10 mouse cellular contexts compared by ENCODE assay signal in genomic region chr1:172219451-172220406, GRCm38 (mm10). TPM values are rescaled to one million over a fixed set of nuclear protein-coding genes. Genes with fewer than 3 reads are reported as not detected.
A peak's percentile ranks its signal among the peaks of the same experiment; 100 is the strongest.
DNase-seq lines count a peak whose midpoint lies in the region; ATAC-seq and TF ChIP-seq lines count a peak whose summit lies in the region.
"Had no signal": no experiment of that assay in that cellular context is flagged by ENCODE, and none has a peak within 500 bp of the region (broad histone marks: within the 10 kb centered on the region; RNA-seq: fewer than 3 reads in every experiment).

Gene Casq1 (minus strand): TSS chr1:172219868.

- peak within 1 kb of the TSS; percentile 33 for H3K4me2 ChIP-seq in heart, embryonic 15.5 days
- H3K4me2 ChIP-seq in midbrain, embryonic 13.5 days (replicated peaks) = no peak within 1 kb of the TSS

- H3K36me3 ChIP-seq in heart, embryonic 15.5 days = no peaks in the 10 kb centered on the region
- no peaks in the 10 kb centered on the region for H3K36me3 ChIP-seq in midbrain, embryonic 13.5 days
- H3K36me3 ChIP-seq: G1E had no signal

- 53% methylated on average over 19 of the region's 19 CpGs for whole genome bisulfite sequencing in heart, embryonic 15.5 days
- WGBS in midbrain, embryonic 13.5 days = 82% methylated on average over 19 of the region's 19 CpGs

- peak within 1 kb of the TSS; percentile 4; the same call in 1 of the 2 replicates for H3K4me3 ChIP-seq in layer of hippocampus, adult 2 months
- H3K4me3 ChIP-seq in embryonic fibroblast, embryonic 13.5 days (ENCODE audit: insufficient read depth, low read length) = no peak within 1 kb of the TSS
- peak within 1 kb of the TSS; percentile 6; the same call in 1 of the 2 replicates for H3K4me3 ChIP-seq in heart, embryonic 15.5 days
- H3K4me3 ChIP-seq in midbrain, embryonic 13.5 days (replicated peaks) = no peak within 1 kb of the TSS

- peak within 1 kb of the TSS; percentile 10; the same call in 1 of the 2 replicates for H3K9ac ChIP-seq in heart, embryonic 15.5 days
- H3K9ac ChIP-seq in midbrain, embryonic 13.5 days (replicated peaks) = no peak within 1 kb of the TSS
- H3K9ac ChIP-seq: liver, embryonic 14.5 days had no signal

- no peaks in the 10 kb centered on the region for H3K9me3 ChIP-seq in heart, embryonic 15.5 days (replicated peaks)
- H3K9me3 ChIP-seq in midbrain, embryonic 13.5 days = no peaks in the 10 kb centered on the region
- H3K9me3 ChIP-seq: G1E had no signal

- no peaks in the 10 kb centered on the region for H3K27me3 ChIP-seq in heart, embryonic 15.5 days
- no peaks in the 10 kb centered on the region for H3K27me3 ChIP-seq in midbrain, embryonic 13.5 days

- TF ChIP-seq CTCF in layer of hippocampus, adult 2 months (conservative IDR thresholded peaks at IDR 0.05) = no peak
- no peak for TF ChIP-seq CTCF in embryonic fibroblast, embryonic 13.5 days (IDR thresholded peaks at IDR 0.05; ENCODE audit: borderline replicate concordance, insufficient read depth, low read length)

- H3K27ac ChIP-seq in layer of hippocampus, adult 2 months = peak within 1 kb of the TSS; percentile 70
- H3K27ac ChIP-seq in embryonic fibroblast, embryonic 13.5 days (ENCODE audit: insufficient read depth, low read length) = 0 out of 2 replicates have a peak within 1 kb of the TSS, but pooled peaks have one; percentile 28
- peak within 1 kb of the TSS; percentile 91 for H3K27ac ChIP-seq in heart, embryonic 15.5 days
- H3K27ac ChIP-seq in midbrain, embryonic 13.5 days = peak within 1 kb of the TSS; percentile 53
- H3K27ac ChIP-seq: liver, embryonic 14.5 days had no signal

- no peak for DNase-seq in layer of hippocampus, adult 2 months (ENCODE audit: low spot score in 2 of 2)
- no peak for DNase-seq in layer of hippocampus, adult 9-10 months (ENCODE audit: low spot score)
- DNase-seq in left cerebral cortex, adult 11 months (ENCODE audit: low spot score) = no peak
- no peak for DNase-seq in spleen, postnatal 10 days (ENCODE audit: low spot score in 2 of 2)

- H3K4me1 ChIP-seq in embryonic fibroblast, embryonic 13.5 days (ENCODE audit: control insufficient read depth, insufficient read depth, low read length) = peaks cover 5% of the 10 kb centered on the region; the same call in 1 of the 2 replicates
- peaks cover 83% of the 10 kb centered on the region for H3K4me1 ChIP-seq in heart, embryonic 15.5 days (replicated peaks)
- H3K4me1 ChIP-seq in midbrain, embryonic 13.5 days (replicated peaks) = peaks cover 47% of the 10 kb centered on the region

- peak; percentile 17; the same call in 1 of the 2 replicates for ATAC-seq in heart, embryonic 15.5 days (replicated peaks; ENCODE audit: insufficient number of reproducible peaks, insufficient read depth, low FRiP score, low read depth)
- no peak for ATAC-seq in midbrain, embryonic 13.5 days
- no peak for ATAC-seq in megakaryocyte-erythroid progenitor cell, adult 5-6 weeks (replicated peaks; ENCODE audit: low FRiP score, low TSS enrichment, poor library complexity, severe bottlenecking)

- TF ChIP-seq POLR2A in embryonic fibroblast, embryonic 13.5 days (IDR thresholded peaks at IDR 0.05; ENCODE audit: low read depth, low read length) = no peak

RNA-seq across cellular contexts. Expression of gene Casq1, which starts in this region (rescaled TPM):
- total RNA-seq in layer of hippocampus, adult 2 months (2021) = under 1 TPM; 0.37 to 0.51 TPM
- polyA plus RNA-seq in embryonic fibroblast, embryonic 13.5 days (2011; ENCODE audit: insufficient read length, low read depth, missing spikeins) = not detected in 2 replicates
- polyA plus RNA-seq in heart, embryonic 15.5 days (2015; fragmentation: Nextera tagmentation; extraction: Ambion mirVana) = 96.7 and 102 TPM in 2 replicates
- 1.3 and 1.8 TPM in 2 replicates for polyA plus RNA-seq in midbrain, embryonic 13.5 days (2015; fragmentation: Nextera tagmentation; extraction: Ambion mirVana)
- total RNA-seq in megakaryocyte-erythroid progenitor cell, adult 5-6 weeks (2014; fragmentation: Nextera tagmentation) = not detected in 2 replicates
- total RNA-seq in megakaryocyte-erythroid progenitor cell, adult 5-6 weeks (2017) = not detected in 2 replicates
- total RNA-seq: G1E had no signal
- polyA plus RNA-seq: G1E had no signal

Comparison
In these comparisons a context has a peak if more than half of its experiments do, and no peak if none do; other contexts are left out.
1. RNA of gene Casq1 (polyA plus RNA-seq): 96.7 to 102 TPM in heart, embryonic 15.5 days; 1.3 to 1.8 TPM in midbrain, embryonic 13.5 days and not detected in embryonic fibroblast, embryonic 13.5 days; every median in the first group is over 10 times any median in the second.
2. H3K27ac ChIP-seq: peak in every context shown above with its lines; median percentile 91 in heart, embryonic 15.5 days; 70 in layer of hippocampus, adult 2 months; 53 in midbrain, embryonic 13.5 days; 28 in embryonic fibroblast, embryonic 13.5 days.
3. H3K4me3 ChIP-seq: peak in layer of hippocampus, adult 2 months (single experiment) and heart, embryonic 15.5 days (single experiment); none in embryonic fibroblast, embryonic 13.5 days (single experiment) and midbrain, embryonic 13.5 days (single experiment).